Mouse (Mus musculus) liver, embryonic 16.5 days (tissue): ENCODE data around the gene Kcnq5. TPM values are rescaled to one million over a fixed set of nuclear protein-coding genes. Genes with fewer than 3 reads are reported as not detected.
"Not testable (repeated sequence)": the region's sequence is repeated elsewhere in the genome, so short reads cannot be mapped to it uniquely, and the experiment has no call there.

Source experiments
- ATAC-seq: fragments of 200-750 bp; cut with Nextera tagmentation; 2 replicates; pipeline ENCODE4 v1.8.0; 2017; ENCODE audit warnings: low read depth, mild to moderate bottlenecking, moderate number of reproducible peaks, moderate library complexity
- H3K27ac ChIP-seq: fragments of 300-500 bp; sonication (generic); 2 replicates; pipeline ENCODE4 v1.5.1; 2014; ENCODE audit warnings: mild to moderate bottlenecking, low read length
- H3K27me3 ChIP-seq: fragments of 300-500 bp; sonication (generic); 2 replicates; pipeline ENCODE4 v1.6.1; 2014; ENCODE audit warnings: low read depth, low read length, mixed read lengths; ENCODE audit not compliant: control insufficient read depth, insufficient read depth
- H3K36me3 ChIP-seq: fragments of 300-500 bp; sonication (generic); 2 replicates; pipeline ENCODE4 v1.6.1; 2014; ENCODE audit warnings: mild to moderate bottlenecking; ENCODE audit not compliant: control insufficient read depth, insufficient read depth
- H3K4me1 ChIP-seq: fragments of 300-500 bp; sonication (generic); 2 replicates; pipeline ENCODE4 v1.6.1; 2014; ENCODE audit warnings: low read depth, low read length, mixed read lengths; ENCODE audit not compliant: control insufficient read depth
- H3K4me2 ChIP-seq: fragments of 300-500 bp; sonication (generic); 2 replicates; pipeline ENCODE4 v1.6.1; 2014; ENCODE audit warnings: low read depth, low read length, mixed read lengths
- H3K4me3 ChIP-seq: fragments of 300-500 bp; sonication (generic); 2 replicates; pipeline ENCODE4 v1.5.1; 2014; ENCODE audit warnings: low read depth, mild to moderate bottlenecking, low read length
- H3K9ac ChIP-seq: fragments of 300-500 bp; sonication (generic); 2 replicates; pipeline ENCODE4 v1.6.1; 2014; ENCODE audit warnings: low read depth, low read length
- H3K9me3 ChIP-seq: fragments of 300-500 bp; sonication (generic); replicated peaks from 2 replicates; pipeline ENCODE4 v1.6.1; 2016; ENCODE audit warnings: low read length; ENCODE audit not compliant: control insufficient read depth
- WGBS: fragments of 180-500 bp; shearing (Covaris S2); extraction: QIAGEN DNeasy Blood & Tissue Kit; methylation state at CpG from one replicate; pipeline ENCODE4 v1.1.7; 2014; ENCODE audit not compliant: insufficient replicate concordance; 5-methylcytosine and 5-hydroxymethylcytosine counted together
- polyA plus RNA-seq: library from polyadenylated mRNA; unstranded; fragments of >200 nt; fragmentation: Nextera tagmentation; extraction: Ambion mirVana; gene quantifications from 2 replicates; pipeline ENCODE4 v1.2.1, GENCODE M21; 2015

Kcnq5 gene
- polyA plus RNA-seq, 1 experiment from 2014 or later, result 0.17 TPM

DNA sequence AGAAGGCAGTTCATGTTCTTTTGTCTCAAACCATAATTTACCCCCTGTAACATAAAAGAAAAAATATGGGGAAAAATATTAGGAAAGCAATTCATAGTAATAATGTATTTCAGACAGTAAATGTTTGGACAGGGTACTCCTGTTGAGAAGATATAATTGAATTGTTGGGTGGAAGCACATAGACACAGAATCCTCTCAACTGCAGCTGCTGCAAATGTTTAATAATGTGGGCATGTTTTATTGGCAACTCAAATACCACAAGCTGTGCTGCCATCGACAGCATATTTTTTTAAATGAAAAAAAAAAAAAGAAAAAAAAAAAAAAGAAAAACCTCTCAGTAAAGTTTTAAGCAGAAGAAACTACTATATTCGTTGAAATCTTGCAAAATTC lies 157.3 kb downstream of the Kcnq5 start:
- WGBS, result 52% methylated on average over 2 of the region's 2 CpGs
- H3K4me1 ChIP-seq, result no peaks in the 10 kb centered on the region
- ATAC-seq, result no peak
- no peak overlapping the region for H3K27ac ChIP-seq
- no peaks in the 10 kb centered on the region for H3K9me3 ChIP-seq
- no peak overlapping the region for H3K9ac ChIP-seq
- H3K4me3 ChIP-seq, result no peak overlapping the region
- no peaks in the 10 kb centered on the region for H3K36me3 ChIP-seq
- H3K27me3 ChIP-seq, result no peaks in the 10 kb centered on the region
- no peak overlapping the region for H3K4me2 ChIP-seq

- Histone ChIP-seq H3K27ac (no peak overlapping the region), H3K27me3 (no peaks in the 10 kb centered on the region), H3K4me2 (no peak overlapping the region), H3K4me3 (no peak overlapping the region), H3K9me3 (no peaks in the 10 kb centered on the region), H3K9ac (no peak overlapping the region), H3K4me1 (no peaks in the 10 kb centered on the region), H3K36me3 (no peaks in the 10 kb centered on the region)
- WGBS, result 63% methylated on average over 5 of the region's 5 CpGs
- no peak for ATAC-seq
Measured at GRCm38 (mm10) chr1:21803751-21804476, 157.8 kb downstream of the Kcnq5 start.

GRCm38 (mm10) chr1:21780746-21781145 lies 181.0 kb downstream of the Kcnq5 start:
- Histone ChIP-seq H3K4me2 (no peak overlapping the region), H3K9me3 (no peaks in the 10 kb centered on the region), H3K9ac (no peak overlapping the region), H3K27me3 (no peaks in the 10 kb centered on the region), H3K27ac (no peak overlapping the region), H3K36me3 (no peaks in the 10 kb centered on the region), H3K4me1 (no peaks in the 10 kb centered on the region), H3K4me3 (no peak overlapping the region)
- no peak for ATAC-seq
- 47% methylated on average over 5 of the region's 5 CpGs for WGBS

GRCm38 (mm10) chr1:21777560-21777959 lies 184.2 kb downstream of the Kcnq5 start:
- H3K9me3 ChIP-seq, result no peaks in the 10 kb centered on the region
- no peaks in the 10 kb centered on the region for H3K27me3 ChIP-seq
- H3K4me1 ChIP-seq, result no peaks in the 10 kb centered on the region
- H3K9ac ChIP-seq, result no peak overlapping the region
- H3K27ac ChIP-seq, result no peak overlapping the region
- 70% methylated on average over 5 of the region's 5 CpGs for WGBS
- H3K4me3 ChIP-seq, result no peak overlapping the region
- no peaks in the 10 kb centered on the region for H3K36me3 ChIP-seq
- no peak for ATAC-seq
- H3K4me2 ChIP-seq, result no peak overlapping the region

GRCm38 (mm10) chr1:21773931-21774330 lies 187.8 kb downstream of the Kcnq5 start:
- no peaks in the 10 kb centered on the region for H3K4me1 ChIP-seq
- ATAC-seq, result no peak
- 68% methylated on average over 5 of the region's 5 CpGs for WGBS
- no peak overlapping the region for H3K9ac ChIP-seq
- H3K36me3 ChIP-seq, result no peaks in the 10 kb centered on the region
- no peak overlapping the region for H3K4me3 ChIP-seq
- no peaks in the 10 kb centered on the region for H3K27me3 ChIP-seq
- H3K9me3 ChIP-seq, result no peaks in the 10 kb centered on the region
- no peak overlapping the region for H3K27ac ChIP-seq
- no peak overlapping the region for H3K4me2 ChIP-seq

- Histone ChIP-seq H3K27me3 (no peaks in the 10 kb centered on the region), H3K4me1 (no peaks in the 10 kb centered on the region), H3K9me3 (no peaks in the 10 kb centered on the region), H3K9ac (no peak overlapping the region), H3K36me3 (no peaks in the 10 kb centered on the region), H3K27ac (no peak overlapping the region), H3K4me2 (no peak overlapping the region), H3K4me3 (no peak overlapping the region)
- no peak for ATAC-seq
- 56% methylated on average over 1 of the region's 1 CpGs for WGBS
Measured at GRCm38 (mm10) chr1:21770494-21770893, 191.2 kb downstream of the Kcnq5 start.

DNA sequence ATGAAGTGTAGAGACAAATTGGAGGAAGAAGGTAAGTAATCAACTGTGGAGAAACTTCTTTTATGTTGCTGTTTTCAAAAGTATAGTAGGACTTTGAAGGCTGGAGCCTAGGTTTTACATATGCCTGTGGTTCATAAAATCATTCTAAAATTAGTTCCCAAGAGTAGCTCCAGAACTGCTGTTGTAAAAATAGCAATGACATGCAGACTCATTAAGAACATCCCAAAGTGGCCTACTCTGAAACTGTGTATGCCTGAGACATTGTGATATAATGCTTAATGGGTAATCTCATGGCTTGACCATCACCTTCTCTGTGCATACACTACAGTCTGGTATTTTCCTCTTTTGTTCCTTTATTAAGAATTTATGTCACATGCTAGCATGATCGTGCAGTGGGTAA lies 212.4 kb downstream of the Kcnq5 start:
- H3K36me3 ChIP-seq, result no peaks in the 10 kb centered on the region
- H3K9ac ChIP-seq, result no peak overlapping the region
- WGBS, result 55% methylated on average over 1 of the region's 1 CpGs
- no peak overlapping the region for H3K4me3 ChIP-seq
- no peaks in the 10 kb centered on the region for H3K27me3 ChIP-seq
- no peaks in the 10 kb centered on the region for H3K9me3 ChIP-seq
- no peak overlapping the region for H3K4me2 ChIP-seq
- no peak overlapping the region for H3K27ac ChIP-seq
- no peak for ATAC-seq
- no peaks in the 10 kb centered on the region for H3K4me1 ChIP-seq

GRCm38 (mm10) chr1:21729131-21729530 lies 232.6 kb downstream of the Kcnq5 start:
- Histone ChIP-seq H3K4me2 (no peak overlapping the region), H3K4me3 (no peak overlapping the region), H3K27ac (no peak overlapping the region), H3K9ac (no peak overlapping the region), H3K4me1 (no peaks in the 10 kb centered on the region), H3K36me3 (no peaks in the 10 kb centered on the region), H3K9me3 (no peaks in the 10 kb centered on the region), H3K27me3 (no peaks in the 10 kb centered on the region)
- ATAC-seq, result no peak
- 40% methylated on average over 1 of the region's 1 CpGs for WGBS

- not testable (repeated sequence) for H3K4me3 ChIP-seq, H3K9ac ChIP-seq, H3K4me2 ChIP-seq, H3K4me1 ChIP-seq, H3K27me3 ChIP-seq, H3K27ac ChIP-seq, ATAC-seq, H3K9me3 ChIP-seq, H3K36me3 ChIP-seq
- WGBS, result 55% methylated on average over 2 of the region's 2 CpGs
Measured at GRCm38 (mm10) chr1:21723231-21723630, 238.5 kb downstream of the Kcnq5 start.
